Mouse (Mus musculus): ENCODE results near the gene Tnfrsf12a. TPM values are rescaled to one million over a fixed set of nuclear protein-coding genes. Genes with fewer than 3 reads are reported as not detected.

Gene Tnfrsf12a
- polyA plus RNA-seq, 1 experiment = 32.4 TPM

DNA sequence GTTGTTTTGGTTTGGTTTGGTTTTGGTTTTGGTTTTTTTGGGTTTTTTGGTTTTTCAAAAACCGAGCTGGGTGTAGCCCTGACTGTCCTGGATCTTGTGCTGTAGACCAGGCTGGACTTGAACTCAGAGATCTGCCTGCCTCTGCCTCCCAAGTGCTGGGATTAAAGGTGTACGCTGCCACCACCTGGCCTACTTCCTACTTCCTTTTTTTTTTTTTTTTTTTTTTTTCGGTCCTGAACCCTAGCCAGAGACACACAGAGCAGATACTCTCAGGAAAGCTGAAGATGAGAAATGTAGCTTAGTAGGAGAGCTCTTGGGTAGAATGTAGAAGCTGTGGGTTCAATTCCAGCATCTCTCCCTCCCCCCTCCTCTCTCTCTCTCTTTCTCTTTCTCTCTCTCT, 18.8 kb downstream of the Tnfrsf12a start:
- Histone ChIP-seq H3K4me1 (ENCODE audit: control insufficient read depth, insufficient read depth, low read length) (no peaks in the 10 kb centered on the region), H3K4me3 (replicated peaks; ENCODE audit: extremely low read depth, low read depth, low read length) (no peak overlapping the region)
- TF ChIP-seq POLR2A (IDR thresholded peaks at IDR 0.05; ENCODE audit: borderline replicate concordance, extremely low read depth, low read depth, low read length) (no peak), CTCF (IDR thresholded peaks at IDR 0.05; ENCODE audit: insufficient read depth, low read length) (no peak)
- DNase-seq = no peak
- whole genome bisulfite sequencing = 87% methylated on average over 3 of the region's 3 CpGs

GRCm38 (mm10) chr17:23654410-23654809, 22.9 kb downstream of the Tnfrsf12a start:
- Histone ChIP-seq H3K4me1 (ENCODE audit: control insufficient read depth, insufficient read depth, low read length) (no peaks in the 10 kb centered on the region), H3K4me3 (replicated peaks; ENCODE audit: extremely low read depth, low read depth, low read length) (no peak overlapping the region)
- 43% methylated on average over 2 of the region's 2 CpGs for WGBS
- no peak for DNase-seq
- no peak for TF ChIP-seq CTCF (IDR thresholded peaks at IDR 0.05; ENCODE audit: insufficient read depth, low read length)
- TF ChIP-seq POLR2A (IDR thresholded peaks at IDR 0.05; ENCODE audit: borderline replicate concordance, extremely low read depth, low read depth, low read length) = no peak

- Histone ChIP-seq H3K4me1 (ENCODE audit: control insufficient read depth, insufficient read depth, low read length) (no peaks in the 10 kb centered on the region), H3K4me3 (replicated peaks; ENCODE audit: extremely low read depth, low read depth, low read length) (no peak overlapping the region)
- no peak for DNase-seq
- 45% methylated on average over 6 of the region's 6 CpGs for WGBS
- TF ChIP-seq POLR2A (IDR thresholded peaks at IDR 0.05; ENCODE audit: borderline replicate concordance, extremely low read depth, low read depth, low read length) (no peak), CTCF (IDR thresholded peaks at IDR 0.05; ENCODE audit: insufficient read depth, low read length) (no peak)
Measured at GRCm38 (mm10) chr17:23654001-23654400, 23.3 kb downstream of the Tnfrsf12a start.

- TF ChIP-seq CTCF (IDR thresholded peaks at IDR 0.05; ENCODE audit: insufficient read depth, low read length) (no peak), POLR2A (IDR thresholded peaks at IDR 0.05; ENCODE audit: borderline replicate concordance, extremely low read depth, low read depth, low read length) (no peak)
Measured at GRCm38 (mm10) chr17:23653324-23653723, 23.9 kb downstream of the Tnfrsf12a start.

DNA sequence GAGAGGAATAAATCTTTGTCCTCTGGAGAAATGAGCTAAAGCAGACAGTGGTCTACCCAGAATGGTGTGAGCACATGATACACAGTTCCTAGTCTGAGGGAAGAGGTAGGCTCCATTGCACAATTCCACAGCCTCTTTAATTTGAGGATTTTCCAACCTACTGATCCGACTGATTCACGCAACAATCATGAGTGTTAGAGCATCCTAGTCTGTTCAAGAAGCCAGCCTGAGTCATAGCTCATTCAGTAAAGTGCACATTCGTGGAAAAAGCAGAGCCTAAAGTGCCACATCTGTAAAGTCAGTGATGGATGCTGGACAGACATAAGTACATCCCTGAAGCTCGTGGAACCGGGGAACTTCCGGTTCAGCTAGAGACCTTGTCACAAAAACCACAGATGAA, 25.9 kb downstream of the Tnfrsf12a start:
- WGBS = 68% methylated on average over 6 of the region's 6 CpGs
- Histone ChIP-seq H3K4me3 (replicated peaks; ENCODE audit: extremely low read depth, low read depth, low read length) (no peak overlapping the region), H3K4me1 (ENCODE audit: control insufficient read depth, insufficient read depth, low read length) (no peaks in the 10 kb centered on the region)
- TF ChIP-seq CTCF (IDR thresholded peaks at IDR 0.05; ENCODE audit: insufficient read depth, low read length) (no peak), POLR2A (IDR thresholded peaks at IDR 0.05; ENCODE audit: borderline replicate concordance, extremely low read depth, low read depth, low read length) (no peak)
- no peak for DNase-seq

More at GRCm38 (mm10) chr17:23653324-23653723, 23.9 kb downstream of the Tnfrsf12a start:
- H3K4me1 ChIP-seq (ENCODE audit: control insufficient read depth, insufficient read depth, low read length) = no peaks in the 10 kb centered on the region
- no peak overlapping the region for H3K4me3 ChIP-seq (replicated peaks; ENCODE audit: extremely low read depth, low read depth, low read length)
- 66% methylated on average over 2 of the region's 2 CpGs for WGBS
- DNase-seq = no peak

DNA sequence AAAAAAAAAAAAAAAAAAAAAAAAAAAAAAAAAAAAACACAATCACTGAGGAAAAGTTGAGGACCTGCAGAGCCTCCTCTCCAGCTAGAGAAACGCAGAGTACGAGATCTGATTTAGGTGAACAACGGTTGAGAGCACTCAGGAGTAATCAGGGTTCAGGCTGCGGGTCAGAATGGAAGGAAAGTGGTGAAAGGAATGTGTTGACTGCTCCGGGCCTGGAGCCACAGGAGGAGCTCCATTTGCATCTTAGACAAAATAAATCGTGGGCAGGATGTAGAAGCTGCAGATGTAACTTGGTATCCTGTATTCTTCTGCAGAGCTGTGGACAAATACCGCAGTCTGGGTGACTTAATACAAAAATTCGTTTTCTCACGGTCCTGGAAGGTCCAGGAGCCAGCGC, 31.4 kb downstream of the Tnfrsf12a start:
- Histone ChIP-seq H3K4me1 (ENCODE audit: control insufficient read depth, insufficient read depth, low read length) (0 out of 2 replicates have a peak, but pooled peaks cover 3% of the 10 kb centered on the region), H3K4me3 (replicated peaks; ENCODE audit: extremely low read depth, low read depth, low read length) (no peak overlapping the region)
- no peak for TF ChIP-seq CTCF (IDR thresholded peaks at IDR 0.05; ENCODE audit: insufficient read depth, low read length)
- TF ChIP-seq POLR2A (IDR thresholded peaks at IDR 0.05; ENCODE audit: borderline replicate concordance, extremely low read depth, low read depth, low read length) = no peak
- no peak for DNase-seq
- WGBS = 49% methylated on average over 10 of the region's 10 CpGs

GRCm38 (mm10) chr17:23644613-23645495, 32.4 kb downstream of the Tnfrsf12a start, which contains the start of gene Mmp25:
Gene Mmp25 (minus strand): TSS chr17:23645277.
- 3% methylated on average over 58 of the region's 58 CpGs for WGBS
- TF ChIP-seq POLR2A (IDR thresholded peaks at IDR 0.05; ENCODE audit: borderline replicate concordance, extremely low read depth, low read depth, low read length) = no peak
- no peak for TF ChIP-seq CTCF (IDR thresholded peaks at IDR 0.05; ENCODE audit: insufficient read depth, low read length)
- Histone ChIP-seq H3K4me1 (ENCODE audit: control insufficient read depth, insufficient read depth, low read length) (0 out of 2 replicates have a peak, but pooled peaks cover 3% of the 10 kb centered on the region), H3K4me3 (replicated peaks; ENCODE audit: extremely low read depth, low read depth, low read length) (peak within 1 kb of the TSS; percentile 13)
- DNase-seq = no peak

GRCm38 (mm10) chr17:23631241-23631640, 46.0 kb downstream of the Tnfrsf12a start:
- Histone ChIP-seq H3K4me1 (ENCODE audit: control insufficient read depth, insufficient read depth, low read length) (no peaks in the 10 kb centered on the region), H3K4me3 (replicated peaks; ENCODE audit: extremely low read depth, low read depth, low read length) (no peak overlapping the region)
- DNase-seq = no peak
- 74% methylated on average over 8 of the region's 8 CpGs for WGBS
- TF ChIP-seq CTCF (IDR thresholded peaks at IDR 0.05; ENCODE audit: insufficient read depth, low read length) (no peak), POLR2A (IDR thresholded peaks at IDR 0.05; ENCODE audit: borderline replicate concordance, extremely low read depth, low read depth, low read length) (no peak)

- DNase-seq = peak; percentile 80
Measured at GRCm38 (mm10) chr17:23630195-23631020, 46.9 kb downstream of the Tnfrsf12a start.

More at GRCm38 (mm10) chr17:23630195-23631020, 46.9 kb downstream of the Tnfrsf12a start:
- WGBS = 10% methylated on average over 22 of the region's 22 CpGs
- Histone ChIP-seq H3K4me3 (replicated peaks; ENCODE audit: extremely low read depth, low read depth, low read length) (no peak overlapping the region), H3K4me1 (ENCODE audit: control insufficient read depth, insufficient read depth, low read length) (no peaks in the 10 kb centered on the region)
- TF ChIP-seq POLR2A (IDR thresholded peaks at IDR 0.05; ENCODE audit: borderline replicate concordance, extremely low read depth, low read depth, low read length) = no peak
- TF ChIP-seq CTCF (IDR thresholded peaks at IDR 0.05; ENCODE audit: insufficient read depth, low read length) = peak; percentile 77

All from lung, adult 2 months (tissue).